In the genomic region with DNA sequence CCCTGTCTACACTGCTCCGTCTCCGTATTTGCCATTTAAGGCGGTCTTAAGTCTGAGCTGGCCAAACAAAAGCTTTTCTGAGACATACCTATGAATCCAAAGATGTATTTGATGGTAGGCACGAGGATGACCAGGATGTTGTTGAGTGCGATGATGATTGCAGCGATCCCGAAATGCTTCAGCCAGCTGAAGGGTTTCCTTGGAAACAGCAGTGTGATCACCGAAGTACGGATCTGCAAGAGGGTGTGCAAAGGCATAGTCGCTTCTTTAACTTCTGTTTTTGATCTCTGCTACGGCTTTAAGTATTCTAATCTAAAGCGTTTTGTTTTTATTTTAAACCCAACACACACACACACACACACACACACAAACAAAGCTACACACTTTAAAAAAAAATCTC, we compare ENCODE assay signal across 17 mouse cellular contexts. TPM values are rescaled to one million over a fixed set of nuclear protein-coding genes. Genes with fewer than 3 reads are reported as not detected.
DNase-seq lines count a peak whose midpoint lies in the region; ATAC-seq lines count a peak whose summit lies in the region.
"Had no signal": no experiment of that assay in that cellular context is flagged by ENCODE, and none has a peak within 500 bp of the region (broad histone marks: within the 10 kb centered on the region; RNA-seq: fewer than 3 reads in every experiment).

No protein-coding gene starts in this region.

- H3K27me3 ChIP-seq in heart, embryonic 10.5 days (ENCODE audit: insufficient read depth, poor library complexity, severe bottlenecking) = no peaks in the 10 kb centered on the region
- no peaks in the 10 kb centered on the region for H3K27me3 ChIP-seq in embryonic facial prominence, embryonic 10.5 days (replicated peaks; ENCODE audit: low read depth, poor library complexity, severe bottlenecking)
- no peaks in the 10 kb centered on the region for H3K27me3 ChIP-seq in limb, embryonic 13.5 days
- H3K27me3 ChIP-seq in hindbrain, embryonic 16.5 days (replicated peaks; ENCODE audit: control insufficient read depth, insufficient read depth, low read length) = no peaks in the 10 kb centered on the region
- H3K27me3 ChIP-seq: hindbrain, embryonic 13.5 days; midbrain, embryonic 12.5 days; stomach, embryonic 15.5 days had no signal

- no peak for ATAC-seq in limb, embryonic 13.5 days (ENCODE audit: low FRiP score, low read depth)
- ATAC-seq in hindbrain, embryonic 16.5 days = no peak

- no peak overlapping the region for H3K4me2 ChIP-seq in limb, embryonic 13.5 days (replicated peaks)
- no peak overlapping the region for H3K4me2 ChIP-seq in hindbrain, embryonic 16.5 days (ENCODE audit: low read length)
- H3K4me2 ChIP-seq: hindbrain, embryonic 13.5 days; midbrain, embryonic 12.5 days; stomach, embryonic 15.5 days had no signal

- H3K36me3 ChIP-seq in heart, embryonic 10.5 days = peaks cover 40% of the 10 kb centered on the region
- peaks cover 39% of the 10 kb centered on the region for H3K36me3 ChIP-seq in embryonic facial prominence, embryonic 10.5 days (replicated peaks)
- H3K36me3 ChIP-seq in limb, embryonic 13.5 days = peaks cover 24% of the 10 kb centered on the region
- no peaks in the 10 kb centered on the region for H3K36me3 ChIP-seq in hindbrain, embryonic 16.5 days (ENCODE audit: control insufficient read depth, insufficient read depth, low read length)
- H3K36me3 ChIP-seq: G1E; hindbrain, embryonic 13.5 days; midbrain, embryonic 12.5 days had no signal

- intact Hi-C loops in heart, postnatal 36 days (cut with DNase I) = no loop called here
- intact Hi-C loops in left cerebral cortex, postnatal 25 days (cut with DNase I) = no loop called here
- intact Hi-C loops in left cerebral cortex, postnatal 36 days (cut with DNase I) = no loop called here

- 91% methylated on average over 12 of the region's 12 CpGs for WGBS in heart, embryonic 10.5 days
- WGBS in embryonic facial prominence, embryonic 10.5 days = 87% methylated on average over 12 of the region's 12 CpGs
- 83% methylated on average over 12 of the region's 12 CpGs for WGBS in limb, embryonic 13.5 days
- WGBS in hindbrain, embryonic 16.5 days = 65% methylated on average over 12 of the region's 12 CpGs

- no peaks in the 10 kb centered on the region for H3K9me3 ChIP-seq in heart, embryonic 10.5 days
- no peaks in the 10 kb centered on the region for H3K9me3 ChIP-seq in embryonic facial prominence, embryonic 10.5 days
- H3K9me3 ChIP-seq in limb, embryonic 13.5 days = no peaks in the 10 kb centered on the region
- H3K9me3 ChIP-seq in hindbrain, embryonic 16.5 days (ENCODE audit: control insufficient read depth, low read length) = no peaks in the 10 kb centered on the region
- H3K9me3 ChIP-seq: hindbrain, embryonic 13.5 days; midbrain, embryonic 12.5 days; stomach, embryonic 15.5 days had no signal

- H3K9ac ChIP-seq in limb, embryonic 13.5 days = no peak overlapping the region
- no peak overlapping the region for H3K9ac ChIP-seq in hindbrain, embryonic 16.5 days (ENCODE audit: low read depth, low read length)
- H3K9ac ChIP-seq: hindbrain, embryonic 13.5 days; midbrain, embryonic 12.5 days; stomach, embryonic 15.5 days had no signal

- H3K4me1 ChIP-seq in heart, embryonic 10.5 days = peaks cover 46% of the 10 kb centered on the region
- peaks cover 53% of the 10 kb centered on the region for H3K4me1 ChIP-seq in embryonic facial prominence, embryonic 10.5 days
- H3K4me1 ChIP-seq in limb, embryonic 13.5 days = peaks cover 53% of the 10 kb centered on the region
- H3K4me1 ChIP-seq in hindbrain, embryonic 16.5 days (ENCODE audit: control insufficient read depth, insufficient read depth, low read depth, low read length) = no peaks in the 10 kb centered on the region
- H3K4me1 ChIP-seq: midbrain, embryonic 12.5 days had no signal

- 0 out of 2 replicates have a peak overlapping the region, but pooled peaks have one; percentile 29 for H3K27ac ChIP-seq in heart, embryonic 10.5 days
- H3K27ac ChIP-seq in embryonic facial prominence, embryonic 10.5 days (replicated peaks) = peak overlapping the region; percentile 93
- H3K27ac ChIP-seq in limb, embryonic 13.5 days = peak overlapping the region; percentile 99
- H3K27ac ChIP-seq in hindbrain, embryonic 16.5 days (ENCODE audit: low read depth, low read length) = no peak overlapping the region
- H3K27ac ChIP-seq: hindbrain, embryonic 13.5 days; midbrain, embryonic 12.5 days had no signal

- H3K4me3 ChIP-seq in heart, embryonic 10.5 days = no peak overlapping the region
- no peak overlapping the region for H3K4me3 ChIP-seq in embryonic facial prominence, embryonic 10.5 days
- no peak overlapping the region for H3K4me3 ChIP-seq in limb, embryonic 13.5 days
- no peak overlapping the region for H3K4me3 ChIP-seq in hindbrain, embryonic 16.5 days (ENCODE audit: low read length)
- H3K4me3 ChIP-seq: hindbrain, embryonic 13.5 days; midbrain, embryonic 12.5 days; stomach, embryonic 15.5 days had no signal

- no peak for DNase-seq in heart, embryonic 10.5 days (ENCODE audit: low spot score)
- no peak for DNase-seq in heart, postnatal 36 days
- peak; percentile 21 to 28 for DNase-seq in left cerebral cortex, postnatal 25 days (ENCODE audit: low spot score in 2 of 2)
- DNase-seq in left cerebral cortex, postnatal 36 days (ENCODE audit: low spot score in 2 of 2) = no peak
- DNase-seq in embryonic facial prominence, embryonic 10.5 days (ENCODE audit: low spot score) = no peak
- no peak for DNase-seq in urinary bladder, postnatal 36 days (ENCODE audit: low spot score in 2 of 2)
- DNase-seq: adrenal gland, postnatal 36 days; cerebellum, adult 18-20 months; gastrocnemius, postnatal 36 days; kidney, adult 2 months; thymus, postnatal 4 days had no signal

RNA-seq across cellular contexts. Expression of a gene that starts 56.4 kb away (rescaled TPM):
- 148 and 160 TPM in 2 replicates for polyA plus RNA-seq in heart, embryonic 10.5 days (2016; fragmentation: Nextera tagmentation; extraction: Ambion mirVana)
- total RNA-seq in heart, postnatal 36 days (2021) = 10 to 100 TPM; 10.1 TPM
- 1 to 10 TPM; 1.2 to 1.4 TPM for total RNA-seq in left cerebral cortex, postnatal 25 days (2021)
- 1 to 10 TPM in 1 of 2 experiments, under 1 TPM in 1; 0.64 to 1.4 TPM for total RNA-seq in left cerebral cortex, postnatal 36 days (2021)
- polyA plus RNA-seq in embryonic facial prominence, embryonic 10.5 days (2016; fragmentation: Nextera tagmentation; extraction: Ambion mirVana) = 53.5 and 57.2 TPM in 2 replicates
- polyA plus RNA-seq in limb, embryonic 13.5 days (2015; fragmentation: Nextera tagmentation; extraction: Ambion mirVana) = 76.7 and 85.9 TPM in 2 replicates
- polyA plus RNA-seq in hindbrain, embryonic 16.5 days (2015; fragmentation: Nextera tagmentation; extraction: Ambion mirVana) = 2.8 and 5.3 TPM in 2 replicates
- polyA plus RNA-seq: G1E had no signal

Comparison
In these comparisons a context has a peak if more than half of its experiments do, and no peak if none do; other contexts are left out.
1. DNase-seq: peak in left cerebral cortex, postnatal 25 days (2 of 2); none in heart, embryonic 10.5 days (single experiment), heart, postnatal 36 days (0 of 2), left cerebral cortex, postnatal 36 days (0 of 2), embryonic facial prominence, embryonic 10.5 days (single experiment) and urinary bladder, postnatal 36 days (0 of 2).